Mouse (Mus musculus) ES-Bruce4 (cell line): ENCODE results near the gene Vmn1r32. TPM values are rescaled to one million over a fixed set of nuclear protein-coding genes. Genes with fewer than 3 reads are reported as not detected.

Source experiments
- H3K27ac ChIP-seq: 2 replicates; pipeline ENCODE4 v1.5.1; 2012; ENCODE audit warnings: low read length, inconsistent platforms; ENCODE audit not compliant: insufficient read depth
- H3K27me3 ChIP-seq: 2 replicates; pipeline ENCODE4 v1.6.1; 2012; ENCODE audit warnings: mild to moderate bottlenecking, low read length, inconsistent platforms; ENCODE audit not compliant: control insufficient read depth, poor library complexity, insufficient read depth, severe bottlenecking
- H3K36me3 ChIP-seq: 2 replicates; pipeline ENCODE4 v1.6.1; 2012; ENCODE audit warnings: inconsistent platforms, mild to moderate bottlenecking, low read length, moderate library complexity; ENCODE audit not compliant: control insufficient read depth, poor library complexity, insufficient read depth, severe bottlenecking
- H3K4me1 ChIP-seq: one replicate; pipeline ENCODE4 v1.8.1; 2011; ENCODE audit warnings: low read length; ENCODE audit not compliant: control insufficient read depth, insufficient read depth
- H3K4me3 ChIP-seq: 2 replicates; pipeline ENCODE4 v1.5.1; 2011; ENCODE audit warnings: low read depth, mild to moderate bottlenecking, low read length
- H3K9ac ChIP-seq: 2 replicates; pipeline ENCODE4 v1.6.1; 2012; ENCODE audit warnings: low read depth, mild to moderate bottlenecking, inconsistent platforms; ENCODE audit not compliant: poor library complexity, severe bottlenecking
- H3K9me3 ChIP-seq: replicated peaks from 2 replicates; pipeline ENCODE4 v1.6.1; 2012; ENCODE audit warnings: mild to moderate bottlenecking, low read length, inconsistent platforms; ENCODE audit not compliant: control insufficient read depth, poor library complexity, insufficient read depth, severe bottlenecking
- CTCF ChIP-seq: IDR thresholded peaks from one replicate; pipeline ENCODE4 v1.8.1; 2011; ENCODE audit warnings: low read depth, low read length
- EP300 ChIP-seq: IDR thresholded peaks from 2 replicates; pipeline ENCODE4 v1.6.1; 2011; ENCODE audit warnings: low read depth, low read length; ENCODE audit not compliant: insufficient read depth
- POLR2A ChIP-seq: IDR thresholded peaks from one replicate; pipeline ENCODE4 v1.8.1; 2011; ENCODE audit warnings: low read length; ENCODE audit not compliant: insufficient read depth
- polyA plus RNA-seq: library from polyadenylated mRNA; stranded (reverse); fragments of >200 nt; gene quantifications from 2 replicates; pipeline ENCODE4 v1.2.4, GENCODE M21; 2011; ENCODE audit warnings: low read depth; ENCODE audit not compliant: missing spikeins, insufficient read depth, insufficient read length

The Vmn1r32 gene
- not detected in 2 replicates for polyA plus RNA-seq

- Histone ChIP-seq H3K27me3 (no peaks in the 10 kb centered on the region), H3K36me3 (no peaks in the 10 kb centered on the region), H3K4me1 (no peaks in the 10 kb centered on the region), H3K27ac (no peak within 1 kb of the TSS), H3K9me3 (no peaks in the 10 kb centered on the region), H3K4me3 (no peak within 1 kb of the TSS), H3K9ac (no peak within 1 kb of the TSS)
- TF ChIP-seq POLR2A = no peak
- TF ChIP-seq EP300 = no peak
- no peak for TF ChIP-seq CTCF
Measured at GRCm38 (mm10) chr6:66559996-66560395, at the start of gene Vmn1r32. TSS of gene Vmn1r32 (minus strand) at chr6:66560096.

- Histone ChIP-seq H3K9me3 (no peaks in the 10 kb centered on the region; the same call in 1 of the 2 replicates), H3K36me3 (no peaks in the 10 kb centered on the region), H3K27me3 (no peaks in the 10 kb centered on the region), H3K9ac (no peak overlapping the region), H3K4me3 (no peak overlapping the region), H3K4me1 (no peaks in the 10 kb centered on the region), H3K27ac (no peak overlapping the region)
- TF ChIP-seq CTCF (no peak), EP300 (no peak), POLR2A (no peak)
Measured at GRCm38 (mm10) chr6:66595804-66596203, 35.9 kb upstream of the Vmn1r32 start.

DNA sequence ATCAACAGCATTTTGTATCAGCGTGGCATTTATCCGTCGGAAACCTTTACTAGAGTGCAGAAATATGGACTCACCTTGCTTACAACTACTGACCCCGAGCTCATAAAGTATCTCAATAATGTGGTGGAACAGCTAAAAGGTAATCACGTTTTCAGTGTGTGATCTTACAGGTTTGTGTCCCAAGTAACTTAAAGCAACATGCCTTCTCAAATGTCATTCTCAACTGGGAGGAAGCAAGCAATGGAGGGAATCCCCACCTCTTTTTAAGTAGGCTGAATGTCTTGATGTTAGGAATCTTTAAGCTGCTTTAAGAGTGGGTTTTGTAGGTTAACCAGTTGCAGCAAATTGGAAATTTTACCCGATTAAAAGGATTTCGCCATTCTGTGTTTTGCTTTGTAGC lies 23.9 kb downstream of the Vmn1r32 start:
- Histone ChIP-seq H3K9me3 (no peaks in the 10 kb centered on the region), H3K27ac (peak overlapping the region; percentile 86), H3K27me3 (no peaks in the 10 kb centered on the region), H3K4me1 (peaks cover 2% of the 10 kb centered on the region), H3K9ac (peak overlapping the region; percentile 85), H3K4me3 (peak overlapping the region; percentile 99), H3K36me3 (peaks cover 38% of the 10 kb centered on the region)
- TF ChIP-seq CTCF = no peak
- no peak for TF ChIP-seq POLR2A
- TF ChIP-seq EP300 = no peak

DNA sequence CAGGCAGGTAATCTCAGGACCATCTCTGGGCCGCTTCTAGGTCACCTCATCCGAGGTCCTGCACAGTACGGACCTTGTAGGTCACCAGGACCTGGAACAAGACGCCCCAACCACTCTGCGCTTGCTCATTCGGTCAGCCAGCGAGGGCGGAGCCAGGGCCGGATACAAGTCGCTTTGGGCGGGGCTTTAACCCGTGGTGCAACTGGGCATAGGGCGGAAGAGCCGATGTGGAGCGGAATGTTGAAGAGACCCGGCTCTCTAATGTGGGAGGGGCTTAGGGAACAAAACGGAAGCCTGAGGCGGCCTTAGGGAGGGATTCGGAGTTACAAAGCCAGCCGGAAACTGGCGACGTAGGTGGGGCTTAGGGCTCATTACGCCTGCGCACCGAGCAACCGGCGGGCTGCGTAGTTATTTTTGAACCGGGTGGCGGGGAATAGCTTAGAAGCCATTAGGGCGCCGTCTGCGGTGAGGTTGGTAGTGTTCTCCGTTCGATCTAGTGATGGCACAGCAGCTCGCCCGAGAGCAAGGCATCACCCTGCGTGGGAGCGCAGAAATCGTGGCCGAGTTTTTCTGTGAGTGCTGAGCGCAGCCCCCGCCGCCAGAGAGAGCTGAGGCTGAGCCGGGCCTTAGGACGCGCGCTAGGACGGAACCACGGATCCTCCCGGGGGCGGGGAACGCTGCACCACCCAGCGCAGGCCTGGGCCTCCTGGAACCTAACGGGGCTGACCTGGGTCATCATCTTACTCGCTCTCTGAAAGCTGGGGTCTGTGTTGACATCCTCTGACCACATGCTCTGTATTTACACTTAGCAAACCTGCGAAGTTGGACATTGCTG lies 24.7 kb downstream of the Vmn1r32 start, which contains the start of gene Mad2l1:
TSS of gene Mad2l1 (plus strand) at position 363 of the 835 bp plus-strand sequence.
- no peak for TF ChIP-seq CTCF
- TF ChIP-seq POLR2A = peak; percentile 90
- Histone ChIP-seq H3K36me3 (peaks cover 33% of the 10 kb centered on the region), H3K4me1 (peaks cover 2% of the 10 kb centered on the region), H3K27ac (peak within 1 kb of the TSS; percentile 86), H3K9me3 (no peaks in the 10 kb centered on the region), H3K9ac (peak within 1 kb of the TSS; percentile 85), H3K27me3 (no peaks in the 10 kb centered on the region), H3K4me3 (peak within 1 kb of the TSS; percentile 99)

- Histone ChIP-seq H3K27ac (peak overlapping the region; percentile 14; the same call in 1 of the 2 replicates), H3K9ac (no peak overlapping the region)
- TF ChIP-seq CTCF (no peak), POLR2A (no peak), EP300 (no peak)
Measured at GRCm38 (mm10) chr6:66534366-66534941, 25.4 kb downstream of the Vmn1r32 start.

DNA sequence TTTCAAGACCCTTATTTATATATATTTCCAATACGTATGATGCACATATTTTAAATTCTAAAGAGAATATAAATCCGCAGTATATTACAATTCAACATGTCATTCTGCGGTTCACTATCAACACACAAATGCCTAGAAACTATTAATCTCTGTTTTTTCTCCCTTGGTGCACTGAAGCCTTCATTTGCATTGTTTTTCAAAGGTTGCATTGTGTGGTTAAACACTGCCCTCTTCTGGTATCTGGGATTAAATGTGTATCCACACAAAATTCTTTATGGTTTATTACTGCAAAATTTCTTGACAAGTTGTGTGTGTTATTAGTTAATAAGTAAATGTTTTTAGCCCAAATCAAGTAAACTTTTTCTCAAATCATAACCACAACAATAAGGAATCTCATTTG lies 26.7 kb downstream of the Vmn1r32 start:
- Histone ChIP-seq H3K27me3 (no peaks in the 10 kb centered on the region), H3K4me1 (no peaks in the 10 kb centered on the region), H3K4me3 (no peak overlapping the region), H3K9ac (no peak overlapping the region), H3K9me3 (no peaks in the 10 kb centered on the region), H3K27ac (no peak overlapping the region), H3K36me3 (peaks cover 13% of the 10 kb centered on the region)
- TF ChIP-seq CTCF (peak; percentile 11), EP300 (no peak)

More at GRCm38 (mm10) chr6:66534366-66534941, 25.4 kb downstream of the Vmn1r32 start:
- H3K27me3 ChIP-seq = no peaks in the 10 kb centered on the region
- peaks cover 25% of the 10 kb centered on the region for H3K36me3 ChIP-seq
- H3K4me3 ChIP-seq = peak overlapping the region; percentile 52
- peaks cover 2% of the 10 kb centered on the region for H3K4me1 ChIP-seq
- no peaks in the 10 kb centered on the region for H3K9me3 ChIP-seq
